Mouse (Mus musculus): ENCODE results near the gene Samsn1.

DNA sequence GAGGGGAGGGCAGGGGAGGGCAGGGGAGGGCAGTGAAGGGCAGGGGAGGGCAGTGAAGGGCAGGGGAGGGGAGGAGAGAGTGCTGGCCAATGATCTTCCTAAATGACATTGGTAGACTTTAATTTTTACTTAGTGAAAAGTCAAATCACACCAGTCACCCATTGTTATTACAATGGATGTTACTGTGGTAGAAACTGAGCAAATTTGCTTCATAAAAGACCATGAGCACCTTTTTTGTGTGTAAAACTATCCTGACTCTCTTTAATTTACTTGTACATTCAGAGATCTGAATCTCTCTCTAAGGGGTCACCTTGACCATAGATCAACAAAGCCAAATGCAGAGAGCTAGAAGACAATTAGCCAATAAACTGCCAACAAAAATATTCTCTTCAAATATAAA is 42.7 kb downstream of the Samsn1 start:
- no peak for TF ChIP-seq CTCF (IDR thresholded peaks at IDR 0.05)
- no peak for TF ChIP-seq EP300 (IDR thresholded peaks at IDR 0.05; ENCODE audit: insufficient read depth, low read depth, low read length)
- no peak for TF ChIP-seq POLR2A (IDR thresholded peaks at IDR 0.05; ENCODE audit: insufficient read depth, low read depth, low read length)
